Mouse (Mus musculus): ENCODE measurements around the gene Akr1b7. TPM values are rescaled to one million over a fixed set of nuclear protein-coding genes. Genes with fewer than 3 reads are reported as not detected.
A peak's percentile ranks its signal among the peaks of the same experiment; 100 is the strongest.

The Akr1b7 gene
- polyA plus RNA-seq, 1 experiment = 0.24 TPM

GRCm38 (mm10) chr6:34419071-34419470 is 6.9 kb downstream of the Akr1b7 start:
- H3K4me1 ChIP-seq (replicated peaks; ENCODE audit: control insufficient read depth, insufficient read depth, low read length) = no peaks in the 10 kb centered on the region
- no peak overlapping the region for H3K27ac ChIP-seq (ENCODE audit: control insufficient read depth, insufficient read depth, low read length)
- H3K27me3 ChIP-seq (ENCODE audit: control insufficient read depth, insufficient read depth, low read length) = no peaks in the 10 kb centered on the region
- TF ChIP-seq POLR2A (IDR thresholded peaks at IDR 0.05; ENCODE audit: control insufficient read depth, extremely low read depth, insufficient read depth, low read length, poor library complexity) (no peak), CTCF (IDR thresholded peaks at IDR 0.05; ENCODE audit: borderline replicate concordance, control insufficient read depth, extremely low read depth, insufficient read depth, low read length, poor library complexity) (no peak)
- DNase-seq = no peak
- no peak overlapping the region for H3K4me3 ChIP-seq (ENCODE audit: control insufficient read depth, insufficient read depth, low read length)
- H3K36me3 ChIP-seq (ENCODE audit: control insufficient read depth, insufficient read depth, low read length) = no peaks in the 10 kb centered on the region

- Histone ChIP-seq H3K27ac (ENCODE audit: control insufficient read depth, insufficient read depth, low read length) (no peak overlapping the region), H3K4me3 (ENCODE audit: control insufficient read depth, insufficient read depth, low read length) (no peak overlapping the region), H3K4me1 (replicated peaks; ENCODE audit: control insufficient read depth, insufficient read depth, low read length) (peaks cover 4% of the 10 kb centered on the region; the same call in 1 of the 2 replicates), H3K27me3 (ENCODE audit: control insufficient read depth, insufficient read depth, low read length) (no peaks in the 10 kb centered on the region), H3K36me3 (ENCODE audit: control insufficient read depth, insufficient read depth, low read length) (no peaks in the 10 kb centered on the region)
- 74% methylated on average over 2 of the region's 2 CpGs for WGBS
- DNase-seq = no peak
- TF ChIP-seq CTCF (IDR thresholded peaks at IDR 0.05; ENCODE audit: borderline replicate concordance, control insufficient read depth, extremely low read depth, insufficient read depth, low read length, poor library complexity) (no peak), POLR2A (IDR thresholded peaks at IDR 0.05; ENCODE audit: control insufficient read depth, extremely low read depth, insufficient read depth, low read length, poor library complexity) (no peak)
Observed at GRCm38 (mm10) chr6:34439006-34439405, 26.9 kb downstream of the Akr1b7 start.

GRCm38 (mm10) chr6:34441556-34442257 is 29.6 kb downstream of the Akr1b7 start:
- no peaks in the 10 kb centered on the region for H3K36me3 ChIP-seq (ENCODE audit: control insufficient read depth, insufficient read depth, low read length)
- no peaks in the 10 kb centered on the region for H3K27me3 ChIP-seq (ENCODE audit: control insufficient read depth, insufficient read depth, low read length)
- 49% methylated on average over 9 of the region's 9 CpGs for WGBS
- H3K27ac ChIP-seq (ENCODE audit: control insufficient read depth, insufficient read depth, low read length) = no peak overlapping the region
- H3K4me3 ChIP-seq (ENCODE audit: control insufficient read depth, insufficient read depth, low read length) = no peak overlapping the region
- no peak for DNase-seq
- no peak for TF ChIP-seq CTCF (IDR thresholded peaks at IDR 0.05; ENCODE audit: borderline replicate concordance, control insufficient read depth, extremely low read depth, insufficient read depth, low read length, poor library complexity)
- TF ChIP-seq POLR2A (IDR thresholded peaks at IDR 0.05; ENCODE audit: control insufficient read depth, extremely low read depth, insufficient read depth, low read length, poor library complexity) = no peak
- H3K4me1 ChIP-seq (replicated peaks; ENCODE audit: control insufficient read depth, insufficient read depth, low read length) = peaks cover 4% of the 10 kb centered on the region; the same call in 1 of the 2 replicates

- 86% methylated on average over 2 of the region's 2 CpGs for WGBS
- Histone ChIP-seq H3K27me3 (ENCODE audit: control insufficient read depth, insufficient read depth, low read length) (no peaks in the 10 kb centered on the region), H3K36me3 (ENCODE audit: control insufficient read depth, insufficient read depth, low read length) (no peaks in the 10 kb centered on the region), H3K4me1 (replicated peaks; ENCODE audit: control insufficient read depth, insufficient read depth, low read length) (peaks cover 4% of the 10 kb centered on the region; the same call in 1 of the 2 replicates), H3K4me3 (ENCODE audit: control insufficient read depth, insufficient read depth, low read length) (no peak overlapping the region), H3K27ac (ENCODE audit: control insufficient read depth, insufficient read depth, low read length) (no peak overlapping the region)
- no peak for TF ChIP-seq POLR2A (IDR thresholded peaks at IDR 0.05; ENCODE audit: control insufficient read depth, extremely low read depth, insufficient read depth, low read length, poor library complexity)
- TF ChIP-seq CTCF (IDR thresholded peaks at IDR 0.05; ENCODE audit: borderline replicate concordance, control insufficient read depth, extremely low read depth, insufficient read depth, low read length, poor library complexity) = no peak
- DNase-seq = no peak
Observed at GRCm38 (mm10) chr6:34443791-34444190, 31.7 kb downstream of the Akr1b7 start.

- WGBS = 11% methylated on average over 2 of the region's 2 CpGs
Observed at GRCm38 (mm10) chr6:34447961-34448360, 35.8 kb downstream of the Akr1b7 start.

GRCm38 (mm10) chr6:34448696-34449095 is 36.6 kb downstream of the Akr1b7 start:
- no peaks in the 10 kb centered on the region for H3K27me3 ChIP-seq (ENCODE audit: control insufficient read depth, insufficient read depth, low read length)
- H3K36me3 ChIP-seq (ENCODE audit: control insufficient read depth, insufficient read depth, low read length) = no peaks in the 10 kb centered on the region
- H3K27ac ChIP-seq (ENCODE audit: control insufficient read depth, insufficient read depth, low read length) = peak overlapping the region; percentile 70
- H3K4me1 ChIP-seq (replicated peaks; ENCODE audit: control insufficient read depth, insufficient read depth, low read length) = peaks cover 12% of the 10 kb centered on the region
- 40% methylated on average over 1 of the region's 1 CpGs for WGBS
- H3K4me3 ChIP-seq (ENCODE audit: control insufficient read depth, insufficient read depth, low read length) = no peak overlapping the region
- TF ChIP-seq POLR2A (IDR thresholded peaks at IDR 0.05; ENCODE audit: control insufficient read depth, extremely low read depth, insufficient read depth, low read length, poor library complexity) (no peak), CTCF (IDR thresholded peaks at IDR 0.05; ENCODE audit: borderline replicate concordance, control insufficient read depth, extremely low read depth, insufficient read depth, low read length, poor library complexity) (no peak)
- no peak for DNase-seq

More at GRCm38 (mm10) chr6:34447961-34448360, 35.8 kb downstream of the Akr1b7 start:
- no peaks in the 10 kb centered on the region for H3K36me3 ChIP-seq (ENCODE audit: control insufficient read depth, insufficient read depth, low read length)
- H3K4me1 ChIP-seq (replicated peaks; ENCODE audit: control insufficient read depth, insufficient read depth, low read length) = peaks cover 12% of the 10 kb centered on the region
- H3K4me3 ChIP-seq (ENCODE audit: control insufficient read depth, insufficient read depth, low read length) = no peak overlapping the region
- no peak overlapping the region for H3K27ac ChIP-seq (ENCODE audit: control insufficient read depth, insufficient read depth, low read length)
- H3K27me3 ChIP-seq (ENCODE audit: control insufficient read depth, insufficient read depth, low read length) = no peaks in the 10 kb centered on the region
- peak; percentile 76 for DNase-seq
- TF ChIP-seq POLR2A (IDR thresholded peaks at IDR 0.05; ENCODE audit: control insufficient read depth, extremely low read depth, insufficient read depth, low read length, poor library complexity) = no peak
- TF ChIP-seq CTCF (IDR thresholded peaks at IDR 0.05; ENCODE audit: borderline replicate concordance, control insufficient read depth, extremely low read depth, insufficient read depth, low read length, poor library complexity) = no peak
